Mouse (Mus musculus) layer of hippocampus, adult 18-20 months (tissue): Measurements from ENCODE around the gene Susd1. TPM values are rescaled to one million over a fixed set of nuclear protein-coding genes. Genes with fewer than 3 reads are reported as not detected.
"Not testable (repeated sequence)": the region's sequence is repeated elsewhere in the genome, so short reads cannot be mapped to it uniquely, and the experiment has no call there.

Experiments
- DNase-seq, 2 experiments: peaks; one replicate each; pipeline ENCODE4 v3.0.0; 2022; ENCODE audit warnings: low spot score in 2 of 2
- total RNA-seq, 2 experiments: library from RNA; stranded (reverse); gene quantifications; 2 replicates each; pipeline ENCODE4 v1.2.3; 2021

The Susd1 gene
- total RNA-seq, 2 experiments from 2014 or later = 7.5 to 8.1 TPM

GRCm38 (mm10) chr4:59290972-59291576 is 147.4 kb downstream of the Susd1 start:
- DNase-seq = no peak

GRCm38 (mm10) chr4:59287103-59287502 is 151.3 kb downstream of the Susd1 start:
- DNase-seq = no peak

- DNase-seq = not testable (repeated sequence)
These were observed 152.1 kb downstream of the Susd1 start for GRCm38 (mm10) chr4:59286351-59286750.

- DNase-seq = no peak
These were observed 155.5 kb downstream of the Susd1 start for GRCm38 (mm10) chr4:59282699-59283487.

GRCm38 (mm10) chr4:59282137-59282536 is 156.3 kb downstream of the Susd1 start:
- no peak for DNase-seq

GRCm38 (mm10) chr4:59280876-59281275 is 157.6 kb downstream of the Susd1 start:
- DNase-seq = no peak

- DNase-seq = no peak
These were observed 159.3 kb downstream of the Susd1 start for GRCm38 (mm10) chr4:59279111-59279510.

- DNase-seq = no peak
These were observed 160.0 kb downstream of the Susd1 start for GRCm38 (mm10) chr4:59278410-59278809.

GRCm38 (mm10) chr4:59277958-59278357 is 160.5 kb downstream of the Susd1 start:
- no peak for DNase-seq

GRCm38 (mm10) chr4:59275956-59276355 is 162.5 kb downstream of the Susd1 start:
- no peak for DNase-seq

GRCm38 (mm10) chr4:59275494-59275893 is 162.9 kb downstream of the Susd1 start:
- no peak for DNase-seq

GRCm38 (mm10) chr4:59274136-59274535 is 164.3 kb downstream of the Susd1 start:
- DNase-seq = no peak

- no peak for DNase-seq
These were observed 165.1 kb downstream of the Susd1 start for GRCm38 (mm10) chr4:59273342-59273741.

- no peak for DNase-seq
These were observed 172.8 kb downstream of the Susd1 start for GRCm38 (mm10) chr4:59265631-59266030.

- no peak for DNase-seq
These were observed 173.3 kb downstream of the Susd1 start for GRCm38 (mm10) chr4:59265182-59265581.

Other genes starting within 250 kb of the Susd1 start
- 10 to 100 TPM; 64.4 to 68.6 TPM for gene Ugcg, start 249.4 kb downstream of the Susd1 start, total RNA-seq
- 10 to 100 TPM; 37.4 to 41.8 TPM for gene Ptbp3, start 110.7 kb upstream of the Susd1 start, total RNA-seq
- 10 to 100 TPM; 26.2 to 28.6 TPM for gene Hsdl2, start 142.9 kb upstream of the Susd1 start, total RNA-seq
- 10 to 100 TPM; 11.7 to 14.7 TPM for gene E130308A19Rik, start 187.6 kb upstream of the Susd1 start, total RNA-seq